Mouse (Mus musculus): ENCODE measurements at regions not wholly inside any gene's neighbourhood (a gene's known extent, or its start where the extent isn't known, plus 50 kb on each side); places are given as distances from the start of the nearest gene placed in this dataset.

GRCm38 (mm10) chr1:71913221-71913620 lies 260.2 kb upstream of the Fn1 start:
- DNase-seq (ENCODE audit: low read depth in 3 of 3, low spot score in 3 of 3), result no peak
- 48% methylated on average over 5 of the region's 5 CpGs for WGBS (ENCODE audit: insufficient replicate concordance)
- no peak overlapping the region for H3K4me3 ChIP-seq (ENCODE audit: insufficient read depth in 1 of 2, low read depth in 2 of 2, low read length in 2 of 2)
- peaks cover 0 to 3% of the 10 kb centered on the region in 2 experiments; a peak in 1 of 4 replicates for H3K4me1 ChIP-seq (replicated peaks; ENCODE audit: control insufficient read depth in 2 of 2, insufficient read depth in 2 of 2, low read length in 1 of 2)
- H3K27ac ChIP-seq, result no peak overlapping the region
- no peaks in the 10 kb centered on the region for H3K9me3 ChIP-seq (ENCODE audit: control insufficient read depth, low read length)
- H3K4me2 ChIP-seq (ENCODE audit: low read depth), result no peak overlapping the region
- ATAC-seq (ENCODE audit: insufficient read depth), result 0 out of 2 replicates have a peak, but pooled peaks have one; percentile 11
- no peaks in the 10 kb centered on the region for H3K27me3 ChIP-seq (ENCODE audit: control insufficient read depth, insufficient read depth, low read length)
- TF ChIP-seq EP300 (IDR thresholded peaks at IDR 0.05; ENCODE audit: low read depth) (no peak), CTCF (IDR thresholded peaks at IDR 0.05; ENCODE audit: low read depth) (no peak)
- H3K36me3 ChIP-seq (replicated peaks; ENCODE audit: control insufficient read depth, insufficient read depth, low read depth), result no peaks in the 10 kb centered on the region
- H3K9ac ChIP-seq (replicated peaks), result no peak overlapping the region

GRCm38 (mm10) chr1:71912441-71912840 lies 259.4 kb upstream of the Fn1 start:
- H3K9ac ChIP-seq (replicated peaks), result no peak overlapping the region
- H3K36me3 ChIP-seq (replicated peaks; ENCODE audit: control insufficient read depth, insufficient read depth, low read depth), result no peaks in the 10 kb centered on the region
- H3K27me3 ChIP-seq (ENCODE audit: control insufficient read depth, insufficient read depth, low read length), result no peaks in the 10 kb centered on the region
- DNase-seq (ENCODE audit: low read depth in 3 of 3, low spot score in 3 of 3), result peak in 2 of 3 experiments; percentile 41 to 46
- ATAC-seq (ENCODE audit: insufficient read depth), result peak; percentile 84
- no peak overlapping the region for H3K27ac ChIP-seq
- TF ChIP-seq CTCF (IDR thresholded peaks at IDR 0.05; ENCODE audit: low read depth) (no peak), EP300 (IDR thresholded peaks at IDR 0.05; ENCODE audit: low read depth) (no peak)
- no peaks in the 10 kb centered on the region for H3K9me3 ChIP-seq (ENCODE audit: control insufficient read depth, low read length)
- no peak overlapping the region for H3K4me3 ChIP-seq (ENCODE audit: insufficient read depth in 1 of 2, low read depth in 2 of 2, low read length in 2 of 2)
- 13% methylated on average over 3 of the region's 3 CpGs for WGBS (ENCODE audit: insufficient replicate concordance)
- peaks cover 0 to 3% of the 10 kb centered on the region in 2 experiments; a peak in 1 of 4 replicates for H3K4me1 ChIP-seq (replicated peaks; ENCODE audit: control insufficient read depth in 2 of 2, insufficient read depth in 2 of 2, low read length in 1 of 2)
- no peak overlapping the region for H3K4me2 ChIP-seq (ENCODE audit: low read depth)

- DNase-seq (ENCODE audit: low read depth in 3 of 3, low spot score in 3 of 3), result no peak
- 65% methylated on average over 1 of the region's 1 CpGs for WGBS (ENCODE audit: insufficient replicate concordance)
Measured at GRCm38 (mm10) chr1:71910125-71910524, 257.1 kb upstream of the Fn1 start.

GRCm38 (mm10) chr1:71909508-71910124 lies 256.6 kb upstream of the Fn1 start:
- Histone ChIP-seq H3K4me3 (ENCODE audit: insufficient read depth in 1 of 2, low read depth in 2 of 2, low read length in 2 of 2) (no peak overlapping the region), H3K4me1 (replicated peaks; ENCODE audit: control insufficient read depth in 2 of 2, insufficient read depth in 2 of 2, low read length in 1 of 2) (peaks cover 0 to 2% of the 10 kb centered on the region in 2 experiments; a peak in 1 of 4 replicates), H3K27me3 (ENCODE audit: control insufficient read depth, insufficient read depth, low read length) (no peaks in the 10 kb centered on the region), H3K9me3 (ENCODE audit: control insufficient read depth, low read length) (no peaks in the 10 kb centered on the region), H3K9ac (replicated peaks) (no peak overlapping the region), H3K36me3 (replicated peaks; ENCODE audit: control insufficient read depth, insufficient read depth, low read depth) (no peaks in the 10 kb centered on the region), H3K27ac (no peak overlapping the region), H3K4me2 (ENCODE audit: low read depth) (no peak overlapping the region)
- ATAC-seq (ENCODE audit: insufficient read depth) (no peak), DNase-seq (ENCODE audit: low read depth in 3 of 3, low spot score in 3 of 3) (no peak)
- no peak for TF ChIP-seq EP300 (IDR thresholded peaks at IDR 0.05; ENCODE audit: low read depth)
- no peak for TF ChIP-seq CTCF (IDR thresholded peaks at IDR 0.05; ENCODE audit: low read depth)
- WGBS (ENCODE audit: insufficient replicate concordance), result 58% methylated on average over 11 of the region's 11 CpGs

More at GRCm38 (mm10) chr1:71910125-71910524, 257.1 kb upstream of the Fn1 start:
- no peak overlapping the region for H3K4me3 ChIP-seq (ENCODE audit: insufficient read depth in 1 of 2, low read depth in 2 of 2, low read length in 2 of 2)
- no peak overlapping the region for H3K27ac ChIP-seq
- ATAC-seq (ENCODE audit: insufficient read depth), result no peak
- no peak overlapping the region for H3K4me2 ChIP-seq (ENCODE audit: low read depth)
- H3K4me1 ChIP-seq (replicated peaks; ENCODE audit: control insufficient read depth in 2 of 2, insufficient read depth in 2 of 2, low read length in 1 of 2), result peaks cover 0 to 2% of the 10 kb centered on the region in 2 experiments; a peak in 1 of 4 replicates
- no peaks in the 10 kb centered on the region for H3K27me3 ChIP-seq (ENCODE audit: control insufficient read depth, insufficient read depth, low read length)
- H3K9me3 ChIP-seq (ENCODE audit: control insufficient read depth, low read length), result no peaks in the 10 kb centered on the region
- TF ChIP-seq CTCF (IDR thresholded peaks at IDR 0.05; ENCODE audit: low read depth), result no peak
- no peak overlapping the region for H3K9ac ChIP-seq (replicated peaks)
- H3K36me3 ChIP-seq (replicated peaks; ENCODE audit: control insufficient read depth, insufficient read depth, low read depth), result no peaks in the 10 kb centered on the region

- 57% methylated on average over 4 of the region's 4 CpGs for WGBS (ENCODE audit: insufficient replicate concordance)
- no peaks in the 10 kb centered on the region for H3K36me3 ChIP-seq (replicated peaks; ENCODE audit: control insufficient read depth, insufficient read depth, low read depth)
- H3K27me3 ChIP-seq (ENCODE audit: control insufficient read depth, insufficient read depth, low read length), result no peaks in the 10 kb centered on the region
- ATAC-seq (ENCODE audit: insufficient read depth) (no peak), DNase-seq (ENCODE audit: low read depth in 3 of 3, low spot score in 3 of 3) (no peak)
- H3K9me3 ChIP-seq (ENCODE audit: control insufficient read depth, low read length), result no peaks in the 10 kb centered on the region
- H3K4me2 ChIP-seq (ENCODE audit: low read depth), result no peak overlapping the region
- peaks cover 0 to 3% of the 10 kb centered on the region in 2 experiments; a peak in 1 of 4 replicates for H3K4me1 ChIP-seq (replicated peaks; ENCODE audit: control insufficient read depth in 2 of 2, insufficient read depth in 2 of 2, low read length in 1 of 2)
- TF ChIP-seq EP300 (IDR thresholded peaks at IDR 0.05; ENCODE audit: low read depth) (no peak), CTCF (IDR thresholded peaks at IDR 0.05; ENCODE audit: low read depth) (no peak)
- H3K27ac ChIP-seq, result no peak overlapping the region
- H3K9ac ChIP-seq (replicated peaks), result no peak overlapping the region
- H3K4me3 ChIP-seq (ENCODE audit: insufficient read depth in 1 of 2, low read depth in 2 of 2, low read length in 2 of 2), result no peak overlapping the region
Measured at GRCm38 (mm10) chr1:71904376-71904948, 251.5 kb upstream of the Fn1 start.
